Mouse (Mus musculus) frontal cortex, adult 2 months (tissue): Measurements from ENCODE around the gene Cyp39a1. TPM values are rescaled to one million over a fixed set of nuclear protein-coding genes. Genes with fewer than 3 reads are reported as not detected.

ENCODE experiments used
- DNase-seq, 2 experiments: peaks; one replicate each; pipeline ENCODE4 v3.0.0; 2022; ENCODE audit warnings: low spot score in 1 of 2; ENCODE audit errors: extremely low spot score in 1 of 2
- polyA plus RNA-seq: library from polyadenylated mRNA; depleted of rRNA; stranded (reverse); fragments of >200 nt; gene quantifications from 2 replicates; pipeline ENCODE4 v1.2.3, GENCODE M21; 2012

The Cyp39a1 gene
- polyA plus RNA-seq, 1 experiment, result 7.1 TPM

DNA sequence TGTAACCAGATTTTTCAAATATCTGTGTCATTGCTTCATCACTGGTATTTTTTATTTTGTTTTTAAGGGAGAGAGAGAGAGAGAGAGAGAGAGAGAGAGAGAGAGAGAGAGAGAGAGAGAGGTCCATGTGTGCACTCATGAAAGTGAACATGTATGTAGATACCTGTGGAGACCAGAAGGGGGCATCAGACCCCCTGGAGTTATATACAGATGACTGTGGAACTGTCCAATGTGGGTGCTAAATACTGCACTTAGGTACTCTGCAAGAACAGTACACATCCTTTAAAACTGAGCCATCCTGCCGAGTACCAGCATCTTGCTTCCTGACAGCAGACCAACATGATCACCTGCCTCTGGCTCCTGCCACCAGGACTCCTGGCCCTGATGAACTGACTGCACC, 9.0 kb downstream of the Cyp39a1 start:
- DNase-seq, result no peak

DNA sequence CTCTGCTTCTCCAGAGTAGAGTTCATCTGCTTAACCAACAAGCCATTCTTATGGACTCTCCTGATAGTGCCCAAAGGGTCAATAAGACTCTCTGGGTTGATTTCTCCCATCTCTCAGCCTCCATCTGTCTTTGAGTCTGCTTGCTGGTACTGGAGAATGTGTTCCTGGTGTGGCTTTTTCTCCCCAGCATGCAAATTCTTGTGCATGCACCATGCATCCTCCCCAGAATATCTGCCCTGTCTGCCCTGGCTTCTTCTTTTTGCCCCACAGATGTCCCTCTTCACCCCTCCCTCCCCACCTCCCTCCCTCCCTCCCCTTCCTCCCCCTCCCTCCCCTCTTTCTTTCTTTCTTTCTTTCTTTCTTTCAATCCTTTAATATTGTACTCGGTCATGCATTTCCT, 10.1 kb downstream of the Cyp39a1 start:
- no peak for DNase-seq

- DNase-seq, result no peak
These were observed 16.9 kb downstream of the Cyp39a1 start for GRCm38 (mm10) chr17:43684086-43684485.

GRCm38 (mm10) chr17:43684638-43685037, 17.4 kb downstream of the Cyp39a1 start:
- no peak for DNase-seq

- DNase-seq, result no peak
These were observed 22.4 kb downstream of the Cyp39a1 start for GRCm38 (mm10) chr17:43689591-43689990.

- DNase-seq, result peak; percentile 37 to 92
These were observed 31.9 kb downstream of the Cyp39a1 start for GRCm38 (mm10) chr17:43698997-43699649.

DNA sequence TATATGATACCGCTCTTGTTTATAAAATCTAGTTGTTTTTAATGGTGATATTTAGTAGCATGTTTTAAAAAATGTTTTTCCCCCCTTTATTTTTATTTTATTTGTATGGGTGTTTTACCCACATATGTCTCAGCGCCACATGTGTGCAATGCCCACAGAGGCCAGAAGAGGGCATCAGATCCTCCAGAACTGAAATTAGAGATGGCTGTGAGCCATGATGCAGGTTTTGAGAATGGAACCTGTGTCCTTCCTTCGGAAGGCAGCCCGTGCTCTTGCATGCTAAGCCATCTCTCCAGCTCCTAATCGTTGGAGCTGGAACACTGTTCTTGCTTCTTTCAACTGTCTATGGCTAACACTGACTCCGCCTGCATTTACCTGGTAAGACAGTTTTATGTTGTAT, 33.8 kb downstream of the Cyp39a1 start:
- DNase-seq, result peak in 1 of 2 experiments; percentile 83

- no peak for DNase-seq
These were observed 37.1 kb downstream of the Cyp39a1 start for GRCm38 (mm10) chr17:43704216-43704930.

DNA sequence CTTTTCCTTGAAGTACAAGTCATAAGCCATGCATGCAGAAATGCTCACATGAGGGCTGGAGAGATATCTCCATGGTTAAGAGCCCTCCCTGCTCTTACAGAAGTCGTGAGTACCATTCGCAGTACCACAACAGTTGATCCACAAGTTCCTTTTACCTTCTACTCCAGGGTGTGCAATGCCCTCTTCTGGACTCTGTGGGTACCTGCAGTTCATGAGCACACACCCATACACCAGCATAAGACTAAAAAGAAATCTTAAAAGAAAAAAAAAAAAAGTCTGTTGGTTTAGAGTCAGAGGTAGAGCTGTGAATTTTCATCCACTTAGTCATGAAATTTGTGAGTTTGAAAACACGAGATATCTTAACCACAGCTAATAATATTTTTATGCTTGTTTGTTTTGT, 39.5 kb downstream of the Cyp39a1 start:
- DNase-seq, result no peak

GRCm38 (mm10) chr17:43707254-43707653, 40.0 kb downstream of the Cyp39a1 start:
- no peak for DNase-seq

GRCm38 (mm10) chr17:43711557-43712352, 44.5 kb downstream of the Cyp39a1 start:
- peak in 1 of 2 experiments; percentile 13 for DNase-seq

DNA sequence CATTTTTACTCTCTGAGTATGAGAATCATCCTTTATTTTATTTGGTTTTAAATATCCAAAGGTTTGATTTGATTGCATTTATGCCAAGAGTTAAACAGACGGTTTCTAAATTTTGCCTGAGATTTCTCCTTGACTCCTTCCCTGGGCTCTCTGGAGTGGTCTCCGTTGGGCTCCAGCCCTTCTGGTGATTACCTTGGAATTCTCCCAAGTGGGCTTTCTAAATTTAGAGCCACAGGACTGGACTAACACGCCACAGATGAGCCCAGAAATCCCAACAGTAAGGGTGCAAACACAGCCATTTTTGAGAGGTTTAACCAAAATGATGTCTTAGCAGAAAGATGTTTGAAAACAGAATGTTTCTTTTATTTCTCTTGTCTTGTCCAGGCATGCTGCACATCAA, 47.0 kb downstream of the Cyp39a1 start:
- DNase-seq, result no peak

DNA sequence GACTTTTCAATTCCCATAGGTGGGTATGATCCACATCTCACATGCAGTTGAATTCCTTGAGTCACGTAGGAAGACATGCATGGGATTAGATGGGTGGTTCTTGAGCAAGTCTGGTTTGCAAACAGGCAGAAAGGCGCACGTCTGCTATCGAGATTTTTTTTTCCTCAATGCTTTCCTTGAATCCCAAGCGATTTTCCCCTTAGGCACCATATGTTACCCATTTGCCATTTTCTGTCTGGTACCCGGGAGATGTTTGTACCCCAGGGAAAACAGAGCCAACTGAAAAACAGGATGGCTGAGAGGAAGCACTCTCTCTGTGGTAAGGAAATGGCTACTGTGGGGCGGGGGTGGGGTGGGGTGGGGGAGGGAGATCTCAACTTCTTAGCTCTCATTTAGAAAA, 49.4 kb downstream of the Cyp39a1 start:
- DNase-seq, result no peak

DNA sequence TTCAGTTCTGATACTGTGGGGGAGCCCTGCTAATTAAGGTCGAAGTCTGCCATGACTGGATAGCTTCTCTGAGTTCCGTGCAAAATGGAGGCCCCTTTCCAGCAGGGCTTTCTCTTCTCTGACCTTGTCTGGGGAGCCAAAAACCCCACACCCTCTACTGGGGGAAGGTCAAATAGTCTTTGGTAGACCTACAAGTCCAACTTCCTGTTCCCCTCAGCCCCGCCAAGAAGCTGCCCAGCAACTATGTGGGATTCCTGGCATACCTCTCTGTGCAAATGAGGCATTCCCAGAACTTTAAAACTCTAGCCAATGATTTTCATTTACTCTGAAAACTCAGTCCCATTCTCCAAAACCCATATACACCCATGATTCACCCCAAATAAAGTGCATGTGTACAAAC, 52.2 kb downstream of the Cyp39a1 start:
- DNase-seq, result no peak

DNA sequence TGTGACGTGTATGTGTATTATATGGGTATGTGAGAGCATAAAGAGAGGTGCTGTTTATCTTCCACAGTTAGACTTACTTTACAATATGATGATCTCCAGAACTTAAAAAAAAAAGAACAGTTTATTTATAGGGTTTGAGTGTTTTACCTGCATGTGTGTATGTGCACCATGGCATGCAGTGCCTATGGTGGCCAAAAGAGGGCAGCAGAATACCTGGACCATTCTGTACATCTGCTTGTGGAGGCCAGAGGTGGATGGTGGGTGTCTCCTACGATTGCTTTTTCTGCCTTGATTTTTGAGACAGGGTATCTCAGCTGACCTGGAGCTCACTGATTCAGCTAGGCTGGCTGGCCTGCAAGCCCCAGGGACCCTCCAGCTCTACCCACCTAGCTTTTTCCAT, 57.3 kb downstream of the Cyp39a1 start:
- DNase-seq, result no peak

GRCm38 (mm10) chr17:43731327-43731726, 64.1 kb downstream of the Cyp39a1 start:
- DNase-seq, result no peak

DNA sequence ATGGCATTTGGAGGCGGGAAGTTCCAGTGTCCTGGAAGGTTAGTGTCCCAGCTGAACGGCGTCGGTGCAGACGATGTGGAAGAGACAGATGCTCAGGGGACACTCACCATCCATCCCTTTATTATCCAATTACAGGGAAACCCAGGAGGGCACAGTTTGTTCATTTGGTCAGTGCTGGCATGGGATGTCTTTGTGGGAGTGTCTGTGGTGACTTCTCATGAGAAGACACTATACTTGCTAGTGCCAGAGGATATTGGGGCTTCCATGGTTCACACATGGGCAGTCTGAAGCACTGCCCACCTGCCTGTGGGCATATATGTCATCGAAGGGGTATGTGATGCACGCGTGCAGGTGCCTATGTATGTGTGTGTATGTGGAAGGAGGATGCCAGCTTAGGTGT, 64.8 kb downstream of the Cyp39a1 start:
- DNase-seq, result no peak

GRCm38 (mm10) chr17:43734252-43734651, 67.0 kb downstream of the Cyp39a1 start:
- no peak for DNase-seq

- no peak for DNase-seq
These were observed 76.7 kb downstream of the Cyp39a1 start for GRCm38 (mm10) chr17:43743933-43744332.

- DNase-seq, result no peak
These were observed 77.2 kb downstream of the Cyp39a1 start for GRCm38 (mm10) chr17:43744425-43744824.

DNA sequence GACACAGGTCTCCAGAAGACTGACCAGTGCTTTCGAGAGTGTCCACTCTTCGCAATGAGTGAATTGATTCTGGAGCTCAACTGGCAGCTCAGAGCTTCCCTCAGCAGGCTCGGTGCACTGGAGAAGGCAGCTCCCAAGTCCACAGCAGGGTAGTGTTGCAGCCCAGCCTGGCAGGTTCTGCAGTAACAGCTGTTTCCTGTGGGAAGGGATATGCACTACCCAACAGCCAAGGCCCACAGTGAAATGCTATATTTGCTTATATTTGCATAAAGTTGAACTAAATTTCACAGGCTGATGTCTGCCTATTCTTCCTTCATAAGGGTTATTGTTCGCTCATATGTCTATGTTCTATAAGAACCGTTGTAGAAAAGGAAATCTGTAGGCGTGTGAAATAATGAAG, 83.9 kb downstream of the Cyp39a1 start:
- DNase-seq, result peak; percentile 32 to 57
